Mouse (Mus musculus): Measurements from ENCODE around the gene Ssh2.
A peak's percentile ranks its signal among the peaks of the same experiment; 100 is the strongest.

Gene Ssh2

DNA sequence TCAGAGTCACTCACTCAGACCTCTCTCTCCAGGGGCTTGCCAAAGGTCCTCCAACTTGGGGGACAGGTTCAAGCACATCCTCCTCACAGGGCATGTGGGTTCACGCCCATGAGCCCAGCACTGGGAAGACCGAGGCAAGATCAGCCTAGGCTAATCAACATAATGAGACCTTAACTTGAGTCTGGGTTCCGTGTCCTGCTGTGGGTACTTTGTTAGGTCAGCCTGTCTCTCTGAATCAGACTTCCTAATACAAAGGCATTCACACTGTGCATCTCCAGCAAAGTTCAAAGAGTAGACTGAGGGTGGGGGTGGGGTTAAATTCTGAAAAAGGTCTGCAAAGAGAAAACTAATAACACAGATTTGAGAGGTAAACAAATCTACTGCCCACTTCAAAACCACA lies 249.0 kb downstream of the Ssh2 start:
- DNase-seq: no peak

DNA sequence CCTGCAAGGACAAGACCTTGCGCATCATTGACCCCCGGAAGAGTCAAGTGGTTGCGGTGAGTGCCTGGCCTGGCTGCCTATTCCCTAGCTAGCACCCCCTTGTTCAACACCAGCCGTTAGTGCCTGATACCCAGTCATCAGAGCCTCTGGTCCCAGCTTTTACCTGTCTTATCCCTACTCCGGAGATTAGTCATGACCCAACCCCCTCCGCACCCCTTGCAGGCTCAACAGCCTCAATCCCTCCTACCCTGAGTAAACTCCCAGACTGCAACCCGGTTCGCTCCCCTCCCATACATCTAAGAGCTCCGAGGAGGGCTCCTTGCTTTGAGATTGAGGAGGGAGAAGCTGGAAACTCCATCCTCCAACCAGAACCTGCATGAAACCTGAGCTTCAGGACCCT lies 250.5 kb downstream of the Ssh2 start:
- DNase-seq: no peak

DNA sequence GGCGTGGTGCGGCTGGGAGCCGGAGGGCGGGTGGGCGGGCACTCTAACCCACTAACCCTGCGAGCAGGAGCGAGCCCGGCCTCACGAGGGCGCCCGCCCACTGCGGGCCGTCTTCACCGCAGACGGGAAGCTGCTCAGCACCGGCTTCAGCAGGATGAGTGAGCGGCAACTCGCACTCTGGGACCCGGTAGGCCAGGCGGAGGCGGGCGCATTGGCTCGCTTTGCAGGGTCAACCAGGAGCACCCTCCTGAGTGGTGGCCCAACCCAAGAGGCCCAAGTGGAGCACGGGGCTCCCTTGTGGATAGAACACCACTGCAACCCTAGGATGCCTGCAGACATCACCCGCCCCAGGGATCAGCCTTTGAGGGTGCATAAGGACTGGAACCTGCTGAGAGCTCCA lies 251.1 kb downstream of the Ssh2 start:
- peak; percentile 58 for DNase-seq

DNA sequence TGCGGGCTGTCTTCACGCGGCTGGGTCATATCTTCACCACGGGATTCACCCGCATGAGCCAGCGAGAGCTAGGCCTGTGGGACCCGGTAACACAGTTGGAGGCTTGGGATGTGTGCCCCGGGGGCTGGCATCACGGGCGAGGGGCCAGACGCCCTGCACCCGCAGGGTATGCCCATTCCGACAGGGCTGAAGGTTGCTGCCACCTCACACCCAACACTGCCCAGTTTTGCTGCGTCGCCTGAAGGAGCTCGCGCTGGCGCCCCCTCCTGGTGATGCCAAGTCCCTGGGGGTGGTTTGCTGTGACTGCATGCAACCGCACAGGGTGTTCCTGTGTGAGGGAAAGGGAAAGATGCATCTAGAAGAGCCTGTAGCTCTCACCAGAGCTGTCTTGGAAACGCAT lies 251.7 kb downstream of the Ssh2 start:
- peak; percentile 88 for DNase-seq

DNA sequence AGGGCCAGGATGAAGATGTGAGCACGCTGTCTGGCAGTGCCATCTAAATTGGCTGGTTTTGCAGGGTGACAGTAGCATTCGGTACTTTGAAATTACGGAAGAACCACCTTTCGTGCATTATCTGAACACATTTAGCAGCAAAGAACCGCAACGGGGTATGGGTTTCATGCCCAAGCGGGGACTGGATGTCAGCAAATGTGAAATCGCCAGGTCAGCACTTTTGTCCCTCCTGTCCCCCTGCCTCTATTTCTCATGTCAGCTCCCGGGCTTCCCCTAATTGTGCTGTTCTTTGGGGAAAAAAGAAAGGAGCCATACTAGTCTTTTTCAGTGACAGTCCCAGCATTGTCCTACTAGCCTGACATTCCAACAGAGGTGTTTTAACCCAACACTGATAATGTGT lies 252.3 kb downstream of the Ssh2 start:
- no peak for DNase-seq

DNA sequence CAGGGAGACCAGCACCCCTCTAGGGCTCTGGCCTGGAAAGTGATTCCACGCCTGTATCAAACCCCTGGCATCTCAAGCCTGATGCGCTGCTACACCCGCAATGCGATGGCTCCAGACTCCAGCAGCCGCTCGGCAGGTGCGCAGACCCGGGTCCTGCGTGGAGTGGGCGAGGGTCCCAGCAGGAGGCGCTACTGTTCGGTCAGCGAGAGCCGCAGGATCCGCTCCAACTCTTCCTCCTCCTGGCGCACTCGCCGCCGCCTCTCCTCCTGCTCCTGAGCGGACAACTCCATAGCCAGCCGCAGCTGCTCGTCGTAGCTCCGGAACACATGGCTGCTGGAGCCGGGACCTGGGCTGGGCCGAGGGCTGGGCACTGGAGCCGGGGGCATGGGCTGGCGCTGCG lies 255.3 kb downstream of the Ssh2 start:
- no peak for DNase-seq

DNA sequence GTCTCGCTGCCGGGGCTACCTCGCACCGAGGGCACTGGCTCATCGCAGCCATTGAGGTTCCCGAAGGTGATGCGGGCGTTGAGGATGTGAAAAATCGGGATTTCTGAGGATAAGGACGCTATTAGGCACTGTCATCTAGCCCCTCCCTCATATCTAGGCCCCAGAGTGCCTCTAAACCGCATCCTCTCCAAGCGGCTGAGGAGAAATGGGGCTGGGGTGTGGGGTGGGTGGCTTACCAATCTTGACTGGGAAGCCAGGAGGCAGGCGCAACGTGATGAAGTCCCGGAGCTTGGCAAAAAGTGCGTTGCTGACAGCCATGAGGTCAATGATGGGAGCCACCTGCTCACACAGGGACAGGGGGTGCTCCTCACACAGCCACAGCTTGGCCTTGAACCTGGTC lies 256.7 kb downstream of the Ssh2 start:
- DNase-seq: no peak

DNA sequence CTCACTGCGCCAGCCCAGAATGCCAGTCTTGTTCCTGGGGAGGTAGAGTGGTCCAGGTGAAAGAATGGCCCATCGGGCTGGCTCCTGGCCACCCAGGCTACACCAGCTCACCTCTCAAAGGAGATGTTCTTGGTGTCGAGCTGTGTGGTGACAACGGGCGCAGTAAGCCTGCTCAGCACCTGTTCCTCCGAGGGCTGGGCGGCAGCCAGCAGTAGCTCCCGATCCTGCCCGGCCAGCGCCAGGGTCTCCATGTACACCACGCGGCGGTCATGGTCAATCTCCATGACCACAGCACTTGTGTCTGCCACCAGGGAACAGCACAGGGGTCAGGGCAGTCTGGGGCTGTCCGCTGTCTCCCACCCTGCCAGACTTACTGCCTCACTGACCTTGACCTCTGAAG lies 260.1 kb downstream of the Ssh2 start:
- no peak for DNase-seq

DNA sequence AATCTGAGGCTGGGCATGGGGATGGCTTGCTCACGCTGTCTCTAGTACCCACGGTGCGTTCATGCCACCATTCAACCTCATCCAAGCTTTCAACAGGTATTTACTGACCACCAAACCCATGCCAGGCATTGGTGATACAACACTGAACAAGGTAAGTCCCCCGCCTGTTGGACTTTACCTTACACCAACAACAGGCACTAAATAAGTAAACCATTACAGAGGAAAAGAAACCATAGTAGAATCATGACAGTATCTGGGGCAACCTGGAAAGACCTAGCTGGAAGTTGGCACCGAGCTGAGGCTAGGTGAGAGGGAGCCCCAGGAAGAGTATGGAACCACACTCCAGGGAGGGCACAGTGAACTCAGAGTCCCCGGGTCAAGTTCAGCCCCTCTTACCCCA lies 260.8 kb downstream of the Ssh2 start:
- no peak for DNase-seq

DNA sequence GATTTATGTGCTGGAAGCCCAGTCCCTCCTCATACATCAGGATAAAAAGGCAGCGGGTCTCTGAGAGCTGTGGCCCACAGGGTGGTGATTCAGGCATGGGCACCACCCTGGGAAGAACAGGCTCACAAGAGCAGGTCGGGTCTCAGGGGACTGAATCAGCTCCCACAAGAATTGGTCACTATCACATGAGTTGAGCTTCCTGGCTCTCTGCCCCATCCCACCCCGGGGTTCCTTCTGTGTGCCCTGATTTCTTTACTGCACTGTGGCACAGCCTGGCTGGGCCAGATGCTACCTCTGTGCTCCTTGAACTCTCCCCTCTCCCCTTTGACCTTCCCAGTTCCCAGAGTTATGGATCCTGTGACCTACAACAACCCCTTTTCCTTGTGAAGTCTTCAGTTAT lies 267.0 kb downstream of the Ssh2 start:
- DNase-seq: no peak

DNA sequence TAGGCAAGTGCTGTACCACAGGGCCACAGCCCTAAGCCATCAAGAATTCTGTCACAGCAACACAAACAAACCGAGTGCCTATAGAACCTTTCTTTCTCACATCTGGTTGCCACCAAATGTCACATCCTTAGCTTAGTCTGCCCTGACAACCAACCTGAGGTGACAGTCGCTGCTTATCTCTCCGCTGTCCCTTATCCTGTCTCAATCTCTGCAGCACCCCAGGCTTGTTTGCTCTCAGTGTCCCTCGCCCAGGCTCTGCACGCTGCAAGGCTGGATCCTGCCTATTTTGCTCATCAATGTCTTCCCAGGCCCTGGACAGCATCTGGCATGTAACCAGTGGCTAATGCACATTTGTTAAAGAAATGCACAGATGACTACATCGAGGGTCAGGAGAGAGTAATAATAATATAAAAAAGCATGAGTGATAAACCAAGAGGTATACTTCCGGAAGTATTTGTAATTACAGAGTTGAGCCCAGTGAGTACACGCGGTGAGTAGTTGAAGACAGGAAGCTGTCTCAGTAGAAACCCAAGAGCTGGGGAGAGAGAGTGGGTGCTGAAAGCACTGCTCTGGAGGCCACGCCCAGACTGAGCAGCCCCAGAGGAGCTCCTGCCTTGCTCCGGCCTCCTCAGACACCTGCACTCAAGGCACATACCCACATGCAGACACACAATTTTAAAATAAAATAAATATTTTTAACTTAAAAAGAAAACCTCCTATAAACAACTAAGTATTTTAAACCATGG lies 267.6 kb downstream of the Ssh2 start:
- DNase-seq: no peak

DNA sequence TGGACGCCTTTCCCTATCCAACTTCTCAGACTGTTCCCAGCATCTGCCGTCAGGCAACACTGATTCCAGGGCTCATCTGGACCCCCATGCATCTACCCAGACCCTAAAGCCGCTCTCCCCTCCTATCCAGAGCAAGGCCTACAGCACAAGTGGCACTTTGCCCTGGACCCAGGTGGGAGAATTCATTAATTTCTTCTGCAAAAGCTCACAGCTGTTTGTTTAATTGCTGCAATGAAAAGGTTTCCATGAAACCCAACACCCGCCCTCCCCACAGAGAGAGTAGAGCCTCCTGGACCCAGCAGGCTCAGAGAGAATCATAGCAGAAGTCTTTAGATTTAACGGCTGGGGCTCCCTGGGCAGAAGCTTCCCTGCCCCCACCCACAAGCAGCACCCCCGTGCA lies 269.1 kb downstream of the Ssh2 start:
- no peak for DNase-seq

DNA sequence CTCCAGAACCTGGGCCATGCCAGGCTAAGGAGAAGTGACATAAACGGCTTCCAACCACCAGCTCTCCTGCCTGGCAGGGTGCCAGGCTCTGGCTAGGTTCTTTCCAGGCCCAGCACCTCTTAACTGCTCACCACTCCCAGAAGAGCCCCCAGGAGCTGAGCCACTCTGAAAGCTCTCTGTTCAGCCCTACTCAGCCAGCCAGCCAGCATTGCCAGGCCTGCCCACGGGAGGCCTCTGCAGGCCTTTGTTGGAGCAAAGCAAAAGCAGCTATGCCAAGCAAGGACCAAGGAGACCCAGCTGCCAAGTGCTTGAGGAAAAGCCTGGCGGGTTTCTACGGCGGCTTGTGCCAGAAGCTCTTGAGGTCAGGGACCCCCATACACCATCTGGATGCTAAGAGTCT lies 270.7 kb downstream of the Ssh2 start:
- DNase-seq: no peak

DNA sequence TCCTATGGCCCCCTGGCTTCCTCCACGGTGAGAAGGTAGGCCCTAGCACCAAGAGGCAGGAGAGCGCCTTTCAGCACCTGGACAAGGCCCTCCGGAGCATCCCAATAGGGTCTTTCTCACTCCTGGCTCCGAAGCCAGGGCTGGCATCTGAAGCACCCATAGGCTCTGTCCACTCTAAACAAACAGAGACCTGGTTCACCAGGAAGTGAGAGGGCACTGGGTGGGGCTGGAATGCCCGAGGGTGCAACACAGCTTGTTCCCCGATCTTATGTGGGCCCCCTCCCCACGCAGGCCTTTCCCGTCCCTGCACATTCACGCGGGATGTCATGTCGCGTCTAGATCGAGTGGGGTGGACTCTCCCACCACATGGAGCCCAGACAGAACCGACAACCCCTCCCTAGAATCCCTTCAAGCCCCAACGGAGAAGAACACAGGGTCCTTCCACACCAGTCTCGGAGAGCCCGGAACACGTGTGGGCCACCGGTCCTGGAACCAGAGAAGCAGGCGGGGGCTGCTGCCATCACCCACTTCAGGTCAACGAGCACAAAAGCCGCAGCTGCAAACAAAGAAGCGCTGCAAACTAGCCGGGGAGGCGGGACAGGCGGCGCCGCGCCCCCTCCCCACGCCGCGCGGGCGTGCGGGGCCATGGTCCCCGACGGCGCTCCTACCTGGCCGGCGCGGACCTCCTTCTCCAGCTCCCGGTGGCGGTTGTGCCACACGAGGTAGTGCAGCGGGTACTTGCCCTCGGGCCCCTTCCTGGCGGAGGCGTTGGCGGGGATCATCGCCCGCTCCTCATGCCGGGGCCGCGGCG lies 272.9 kb downstream of the Ssh2 start:
- peak; percentile 48 for DNase-seq

DNA sequence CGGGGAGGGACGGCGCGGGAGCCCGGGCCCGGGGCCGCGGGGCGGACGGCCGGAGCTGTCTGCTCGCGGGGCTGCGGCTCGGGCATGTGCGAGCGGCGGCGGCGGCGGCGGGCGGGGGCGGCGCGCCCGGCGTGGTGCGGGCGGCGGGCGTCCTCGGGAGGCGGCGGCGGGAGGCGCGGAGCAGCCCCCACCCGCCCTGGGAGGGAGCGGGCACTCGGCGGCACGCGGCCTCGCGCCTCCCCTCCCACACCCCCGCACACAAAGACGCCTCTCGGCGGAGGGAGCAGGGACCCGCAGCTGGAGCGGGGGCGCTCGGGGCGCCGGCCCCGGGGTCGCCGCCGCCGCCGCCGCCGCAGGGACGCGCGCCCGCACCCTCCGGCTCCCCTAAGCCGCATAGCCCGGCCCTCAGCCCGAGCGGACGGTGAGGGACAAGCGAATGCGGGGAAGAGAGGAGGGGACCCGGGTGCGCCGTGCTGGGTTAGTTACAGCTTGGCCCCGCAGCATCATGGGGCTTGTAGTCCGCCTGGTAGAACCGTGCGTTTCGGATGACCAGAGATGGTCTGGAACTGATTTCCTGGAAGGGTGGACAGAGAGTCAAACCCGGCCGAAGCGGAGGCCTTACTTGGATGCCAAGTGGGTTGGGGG lies 273.6 kb downstream of the Ssh2 start, which contains the start of gene Ankrd13b:
Gene Ankrd13b, minus strand, starts transcription at position 88 of the 645 bp plus-strand sequence.
- peak; percentile 80 for DNase-seq

DNA sequence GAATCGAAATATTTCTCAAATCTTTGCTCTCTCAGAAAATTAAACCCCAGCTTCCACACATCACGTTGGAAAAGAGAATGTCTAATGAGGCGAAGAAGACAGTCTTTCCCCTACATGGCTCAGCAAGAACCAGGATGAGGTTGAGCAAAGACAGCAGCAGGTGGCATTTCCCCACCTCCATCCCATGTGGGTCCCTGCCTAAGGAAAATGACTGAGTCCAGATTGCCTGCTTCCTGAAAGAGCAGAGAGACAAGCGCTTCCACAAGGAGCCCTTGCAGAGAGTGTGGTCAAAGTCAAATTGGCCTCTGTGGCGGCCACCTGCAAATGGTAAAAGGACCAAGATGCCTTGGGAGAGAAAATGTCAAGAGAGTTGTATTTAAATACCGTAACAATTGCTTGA lies 274.4 kb downstream of the Ssh2 start:
- no peak for DNase-seq

DNA sequence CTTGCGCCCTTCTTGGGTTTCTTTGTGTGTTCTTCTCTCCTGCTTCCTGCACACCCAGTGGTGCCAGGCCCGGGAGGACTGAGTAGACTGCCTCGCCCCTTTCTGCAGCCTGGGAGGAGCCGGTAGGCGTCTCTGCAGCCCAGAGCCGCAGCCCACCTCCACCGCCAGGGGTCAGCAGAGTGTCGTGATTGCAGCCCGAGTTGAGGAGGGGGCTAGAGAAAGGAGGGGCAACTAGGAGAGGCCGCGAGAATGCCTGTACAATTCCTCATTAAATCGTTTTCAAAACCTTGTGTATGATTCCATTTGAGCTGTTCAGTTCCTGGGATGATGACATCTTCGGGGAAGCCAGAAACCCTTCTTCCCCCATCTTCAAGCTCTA lies 275.0 kb downstream of the Ssh2 start:
- peak; percentile 99 for DNase-seq

DNA sequence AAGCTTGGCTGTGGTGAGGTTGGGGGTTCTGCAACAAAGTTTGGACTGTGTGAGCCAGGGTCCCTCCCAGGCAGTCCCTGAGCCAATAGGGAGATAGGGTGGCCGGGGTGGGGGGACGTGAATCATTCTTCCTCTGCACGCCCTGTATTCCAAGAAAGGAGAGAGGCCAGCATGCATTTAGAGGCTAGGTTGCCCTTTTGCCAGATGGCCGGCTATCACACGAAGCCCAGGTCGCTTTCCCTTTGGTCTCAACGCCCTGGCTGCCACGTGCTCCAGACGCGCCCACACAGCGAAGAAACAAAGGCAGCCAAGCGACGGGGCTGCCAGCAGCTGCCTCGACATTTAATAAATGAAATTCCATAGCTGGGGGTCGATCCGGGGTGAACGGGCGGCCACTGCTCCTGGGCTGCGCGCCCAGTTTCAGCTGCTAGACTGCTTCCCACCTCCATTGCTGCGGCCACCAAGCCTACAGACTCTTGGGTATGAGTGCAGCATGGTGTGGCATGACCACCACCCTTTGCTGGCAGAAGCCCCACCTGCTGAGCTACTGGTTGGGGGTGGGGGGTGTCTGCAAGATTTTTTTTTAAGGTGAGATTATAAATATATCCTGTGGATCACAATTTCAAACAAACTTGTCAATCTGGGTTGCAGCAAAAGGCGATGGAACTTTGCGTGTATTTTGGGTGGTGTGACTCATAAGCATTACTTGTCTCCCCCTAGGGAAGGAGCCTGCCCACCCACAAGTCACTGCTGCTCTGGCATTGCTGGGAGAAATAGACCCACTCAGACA lies 275.6 kb downstream of the Ssh2 start:
- peak; percentile 61 for DNase-seq

DNA sequence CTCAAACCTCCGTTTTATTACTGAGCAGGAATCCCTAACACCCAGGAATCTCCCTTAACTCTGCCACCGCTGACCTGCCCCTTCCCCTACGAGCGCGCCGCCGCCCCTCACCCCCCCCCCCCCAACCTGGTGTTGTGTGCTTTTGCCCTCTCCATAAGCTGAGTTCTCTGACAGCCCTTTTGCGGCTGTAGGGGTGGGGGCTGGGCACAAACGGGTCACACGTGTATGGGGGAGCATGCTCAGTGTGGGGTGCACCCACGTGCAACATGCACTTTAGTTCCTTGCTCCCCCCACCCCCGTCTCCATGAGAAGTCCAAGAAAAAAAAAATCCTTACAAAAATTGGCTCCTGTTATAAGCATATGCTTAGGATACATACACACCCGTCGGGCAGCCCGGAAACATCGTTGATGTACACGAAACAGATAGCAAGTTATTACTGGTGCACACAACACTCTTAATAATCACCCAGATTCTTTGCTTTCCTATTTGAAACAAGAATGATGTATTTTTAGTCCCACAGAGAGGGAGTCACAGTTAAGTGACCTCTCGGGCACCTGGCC lies 276.3 kb downstream of the Ssh2 start:
- DNase-seq: peak; percentile 74

DNA sequence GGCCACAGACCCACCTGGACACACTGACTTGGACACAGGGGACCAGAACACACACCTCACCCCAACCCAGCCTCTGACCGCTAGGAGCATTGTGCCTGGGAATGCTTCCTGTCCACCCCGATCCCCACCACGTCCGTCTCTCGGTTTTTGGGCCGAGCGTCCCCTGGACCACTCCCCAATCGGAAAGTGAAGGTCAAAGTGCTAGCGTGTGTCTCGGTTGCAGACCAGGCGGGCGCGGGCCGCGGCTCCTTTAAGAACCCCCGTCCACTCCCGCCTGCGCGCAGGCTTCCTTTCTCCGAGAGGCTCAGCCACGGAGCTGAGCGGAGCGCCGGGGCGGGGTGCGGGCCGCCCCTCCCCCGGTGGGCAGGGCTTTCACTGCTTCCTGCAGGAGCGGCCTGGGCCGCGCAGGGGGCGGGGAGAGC lies 276.8 kb downstream of the Ssh2 start:
- peak; percentile 89 for DNase-seq

DNA sequence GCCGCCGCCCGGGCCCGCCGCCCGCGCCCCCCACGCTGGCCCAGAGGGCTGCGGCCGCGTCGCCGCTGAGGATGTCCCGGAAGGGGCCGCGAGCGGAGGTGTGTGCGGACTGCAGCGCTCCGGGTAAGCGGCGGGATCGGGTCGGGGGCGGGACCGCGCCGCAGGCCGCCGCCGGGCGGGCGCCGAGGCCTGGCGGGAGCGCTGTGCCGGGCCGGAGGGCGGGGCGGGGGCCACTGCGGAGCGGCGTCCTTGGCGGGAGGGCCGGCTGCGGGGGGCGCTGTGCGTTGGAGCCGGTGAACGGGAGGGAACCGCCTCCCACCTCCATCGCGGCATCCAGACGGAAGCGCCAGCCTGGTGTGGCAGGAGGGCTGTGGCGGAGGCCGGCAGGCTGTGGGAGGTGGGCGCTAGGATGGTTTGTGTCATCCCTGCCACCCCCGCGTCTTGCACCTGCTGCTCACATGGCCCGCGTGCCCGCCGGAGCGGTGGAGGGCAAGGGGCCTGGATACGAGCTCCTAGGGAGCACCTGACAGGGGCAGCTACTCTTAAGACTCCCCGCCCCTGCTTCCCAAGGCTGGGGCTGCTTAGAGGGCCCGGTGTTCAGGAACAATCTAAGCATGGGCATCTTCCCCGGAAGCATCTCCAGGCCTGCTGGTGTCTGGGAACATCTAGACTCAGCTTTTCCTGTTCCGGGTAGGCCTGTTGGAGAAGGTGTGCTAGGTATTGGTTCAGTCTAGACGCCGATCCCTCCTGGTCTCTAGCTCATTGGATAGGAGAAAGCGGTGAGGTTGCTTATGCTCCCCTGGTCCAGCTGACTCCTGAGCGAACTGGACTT lies 277.6 kb downstream of the Ssh2 start, which contains the start of gene Git1:
Gene Git1, plus strand, starts transcription at position 51 of the 832 bp plus-strand sequence.
- DNase-seq: peak; percentile 54

DNA sequence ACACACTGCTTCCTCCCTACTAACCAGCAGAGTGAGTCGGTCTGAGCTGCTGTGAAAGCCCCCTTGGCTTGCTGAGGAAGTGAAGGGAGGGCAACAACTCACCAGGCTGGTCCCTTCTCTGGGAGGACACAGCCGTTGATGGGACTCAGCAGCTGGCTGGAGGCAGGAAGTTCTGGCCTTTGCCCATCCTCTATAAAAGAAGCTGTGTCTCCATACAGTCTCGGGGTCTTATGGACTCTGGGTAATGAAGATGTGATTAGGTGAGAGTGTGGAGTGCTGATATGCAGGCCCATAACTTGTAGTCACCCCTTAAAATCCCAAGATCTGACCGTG lies 278.2 kb downstream of the Ssh2 start:
- no peak for DNase-seq
